Mouse (Mus musculus) ES-E14 (cell line): ENCODE results near the gene Lrrc43. TPM values are rescaled to one million over a fixed set of nuclear protein-coding genes. Genes with fewer than 3 reads are reported as not detected.

Experiments used
- DNase-seq: peaks from one replicate; pipeline ENCODE4 v3.0.0-alpha.2; 2013; ENCODE audit warnings: low read depth, low spot score
- H3K27ac ChIP-seq: 2 replicates; pipeline ENCODE4 v1.5.1; 2012; ENCODE audit warnings: low read depth, mild to moderate bottlenecking, low read length, moderate library complexity, mixed read lengths; ENCODE audit not compliant: poor library complexity, insufficient read depth, severe bottlenecking
- H3K36me3 ChIP-seq: 2 replicates; pipeline ENCODE4 v1.6.1; 2012; ENCODE audit warnings: mild to moderate bottlenecking, low read length, moderate library complexity, mixed read lengths; ENCODE audit not compliant: control insufficient read depth, poor library complexity, insufficient read depth, severe bottlenecking
- H3K4me1 ChIP-seq, 2 experiments: fragments of 150-350 bp in 1 of 2; sonication (generic) in 1 of 2; 2 replicates each; pipeline ENCODE4 v1.6.1; 2012; ENCODE audit warnings: low read length in 2 of 2, mild to moderate bottlenecking in 1 of 2, mixed read lengths in 1 of 2; ENCODE audit not compliant: control insufficient read depth in 2 of 2, insufficient read depth in 2 of 2, poor library complexity in 1 of 2
- H3K4me3 ChIP-seq, 2 experiments: fragments of 150-350 bp in 1 of 2; sonication (generic) in 1 of 2; 2 replicates each; pipeline ENCODE4 v1.5.1; 2012; ENCODE audit warnings: low read length in 2 of 2, low read depth in 1 of 2, mild to moderate bottlenecking in 1 of 2, mixed read lengths in 1 of 2; ENCODE audit not compliant: insufficient read depth in 1 of 2, poor library complexity in 1 of 2, severe bottlenecking in 1 of 2
- H3K9ac ChIP-seq: 2 replicates; pipeline ENCODE4 v1.6.1; 2012; ENCODE audit warnings: low read depth, mild to moderate bottlenecking, low read length, mixed read lengths; ENCODE audit not compliant: poor library complexity, insufficient read depth, severe bottlenecking
- H3K9me3 ChIP-seq: fragments of 150-350 bp; sonication (generic); 2 replicates; pipeline ENCODE4 v1.6.1; 2012; ENCODE audit warnings: low read depth, mild to moderate bottlenecking, low read length; ENCODE audit not compliant: control insufficient read depth, insufficient read depth
- CHD2 ChIP-seq: IDR thresholded peaks from 2 replicates; pipeline ENCODE4 v1.6.1; 2014; ENCODE audit warnings: mild to moderate bottlenecking, low read depth, low read length, inconsistent platforms
- HCFC1 ChIP-seq: IDR thresholded peaks from 2 replicates; pipeline ENCODE4 v1.6.1; 2012; ENCODE audit warnings: low read length, inconsistent platforms, borderline replicate concordance; ENCODE audit not compliant: insufficient read depth
- MAFK ChIP-seq: IDR thresholded peaks from 2 replicates; pipeline ENCODE4 v1.6.1; 2014; ENCODE audit warnings: mild to moderate bottlenecking, low read depth, low read length, inconsistent platforms; ENCODE audit not compliant: insufficient read depth
- ZC3H11A ChIP-seq: IDR thresholded peaks from 2 replicates; pipeline ENCODE4 v1.6.1; 2012; ENCODE audit warnings: low read depth, mild to moderate bottlenecking, inconsistent platforms, low read length, borderline replicate concordance
- ZNF384 ChIP-seq: IDR thresholded peaks from 2 replicates; pipeline ENCODE4 v1.6.1; 2012; ENCODE audit warnings: low read depth, low read length, inconsistent platforms
- in situ Hi-C, 2 experiments: fragments of 600-800 bp; cut with MboI; formaldehyde crosslinking; loops; one replicate each; pipeline ENCODE4 v1.15.1; 2025; ENCODE audit warnings: low sequenced_read_pairs in 2 of 2, inconsistent platforms in 1 of 2; ENCODE audit not compliant: unreplicated experiment in 2 of 2
- total RNA-seq: library from RNA; depleted of rRNA; stranded (reverse); fragments of 300-350 nt; gene quantifications from 2 replicates; pipeline ENCODE4 v1.2.3, GENCODE M21; 2012

The Lrrc43 gene
- total RNA-seq, 1 experiment = not detected

GRCm38 (mm10) chr5:123442283-123442682 is 46.8 kb upstream of the Lrrc43 start:
- H3K36me3 ChIP-seq = peaks cover 14% of the 10 kb centered on the region; the same call in 1 of the 2 replicates
- H3K4me1 ChIP-seq = no peaks in the 10 kb centered on the region
- in situ Hi-C loops = loop anchor here in 1 of 2 experiments (10.0 kb wide), 1 partner anchor 173 kb away; no protein-coding TSS in a partner anchor
- no peaks in the 10 kb centered on the region for H3K9me3 ChIP-seq
- TF ChIP-seq ZNF384 (no peak), HCFC1 (no peak), ZC3H11A (no peak), MAFK (no peak), CHD2 (no peak)
- no peak overlapping the region for H3K27ac ChIP-seq
- no peak overlapping the region for H3K9ac ChIP-seq
- no peak for DNase-seq
- H3K4me3 ChIP-seq = no peak overlapping the region

- no peaks in the 10 kb centered on the region for H3K9me3 ChIP-seq
- TF ChIP-seq ZNF384 = no peak
- peak; percentile 61; the same call in 1 of the 2 replicates for TF ChIP-seq ZC3H11A
- peaks cover 14% of the 10 kb centered on the region; the same call in 1 of the 2 replicates for H3K36me3 ChIP-seq
- in situ Hi-C loops = loop anchor here in 1 of 2 experiments (10.0 kb wide), 1 partner anchor 171 kb away; no protein-coding TSS in a partner anchor
- H3K4me1 ChIP-seq = no peaks in the 10 kb centered on the region
- H3K9ac ChIP-seq = no peak overlapping the region
- no peak overlapping the region for H3K27ac ChIP-seq
- H3K4me3 ChIP-seq = no peak overlapping the region
- peak; percentile 63 for DNase-seq
These were observed 45.0 kb upstream of the Lrrc43 start for GRCm38 (mm10) chr5:123444069-123444468.

GRCm38 (mm10) chr5:123444849-123445334 is 44.2 kb upstream of the Lrrc43 start:
- H3K9ac ChIP-seq = no peak overlapping the region
- no peak overlapping the region for H3K4me3 ChIP-seq
- no peak overlapping the region for H3K27ac ChIP-seq
- no peak for DNase-seq
- in situ Hi-C loops = loop anchor here in 1 of 2 experiments (10.0 kb wide), 1 partner anchor 170 kb away; no protein-coding TSS in a partner anchor
- no peaks in the 10 kb centered on the region for H3K4me1 ChIP-seq
- H3K9me3 ChIP-seq = no peaks in the 10 kb centered on the region
- H3K36me3 ChIP-seq = peaks cover 18% of the 10 kb centered on the region
- no peak for TF ChIP-seq HCFC1
- TF ChIP-seq ZNF384 = no peak
- no peak for TF ChIP-seq ZC3H11A
- TF ChIP-seq MAFK = no peak
- TF ChIP-seq CHD2 = no peak

GRCm38 (mm10) chr5:123451886-123452285 is 37.2 kb upstream of the Lrrc43 start:
- H3K36me3 ChIP-seq = peaks cover 38% of the 10 kb centered on the region
- H3K4me3 ChIP-seq = no peak overlapping the region
- in situ Hi-C loops = no loop called here
- H3K27ac ChIP-seq = no peak overlapping the region
- H3K9ac ChIP-seq = no peak overlapping the region
- no peaks in the 10 kb centered on the region for H3K9me3 ChIP-seq
- TF ChIP-seq HCFC1 (no peak), CHD2 (no peak), ZC3H11A (no peak)
- no peaks in the 10 kb centered on the region for H3K4me1 ChIP-seq
- DNase-seq = no peak

- Histone ChIP-seq H3K36me3 (no peaks in the 10 kb centered on the region), H3K9ac (no peak overlapping the region), H3K4me1 (no peaks in the 10 kb centered on the region), H3K9me3 (no peaks in the 10 kb centered on the region), H3K4me3 (no peak overlapping the region), H3K27ac (no peak overlapping the region)
- no peak for DNase-seq
- no peak for TF ChIP-seq MAFK
- no peak for TF ChIP-seq ZC3H11A
- TF ChIP-seq HCFC1 = no peak
- no peak for TF ChIP-seq CHD2
- no peak for TF ChIP-seq ZNF384
- in situ Hi-C loops = no loop called here
These were observed 27.7 kb upstream of the Lrrc43 start for GRCm38 (mm10) chr5:123461420-123461819.
